Mouse (Mus musculus) liver, embryonic 15.5 days (tissue): ENCODE results near the gene Lhx2. TPM values are rescaled to one million over a fixed set of nuclear protein-coding genes. Genes with fewer than 3 reads are reported as not detected.

Source experiments
- ATAC-seq: fragments of 200-750 bp; cut with Nextera tagmentation; 2 replicates; pipeline ENCODE4 v1.8.0; 2017; ENCODE audit warnings: moderate number of reproducible peaks, mild to moderate bottlenecking, moderate library complexity; ENCODE audit not compliant: insufficient read depth
- H3K27ac ChIP-seq: fragments of 300-500 bp; sonication (generic); replicated peaks from 2 replicates; pipeline ENCODE4 v1.5.1; 2015; ENCODE audit warnings: mild to moderate bottlenecking, inconsistent platforms
- H3K27me3 ChIP-seq: fragments of 300-500 bp; sonication (generic); 2 replicates; pipeline ENCODE4 v1.6.1; 2015; ENCODE audit warnings: mild to moderate bottlenecking, inconsistent platforms
- H3K36me3 ChIP-seq: fragments of 300-500 bp; sonication (generic); replicated peaks from 2 replicates; pipeline ENCODE4 v1.6.1; 2015; ENCODE audit warnings: moderate library complexity, mild to moderate bottlenecking, inconsistent platforms
- H3K4me1 ChIP-seq: fragments of 300-500 bp; sonication (generic); replicated peaks from 2 replicates; pipeline ENCODE4 v1.6.1; 2015; ENCODE audit warnings: inconsistent platforms
- H3K4me2 ChIP-seq: fragments of 300-500 bp; sonication (generic); 2 replicates; pipeline ENCODE4 v1.6.1; 2015; ENCODE audit warnings: moderate library complexity, mild to moderate bottlenecking, inconsistent platforms
- H3K4me3 ChIP-seq: fragments of 300-500 bp; sonication (generic); replicated peaks from 2 replicates; pipeline ENCODE4 v1.5.1; 2015; ENCODE audit warnings: mild to moderate bottlenecking, inconsistent platforms
- H3K9ac ChIP-seq: fragments of 300-500 bp; sonication (generic); 2 replicates; pipeline ENCODE4 v1.6.1; 2015; ENCODE audit warnings: moderate library complexity, mild to moderate bottlenecking, inconsistent platforms
- H3K9me3 ChIP-seq: fragments of 300-500 bp; sonication (generic); replicated peaks from 2 replicates; pipeline ENCODE4 v1.6.1; 2016; ENCODE audit warnings: inconsistent platforms
- WGBS: fragments of 180-500 bp; shearing (Covaris S2); methylation state at CpG from one replicate; pipeline ENCODE4 v1.1.7; 2015; ENCODE audit warnings: mixed read lengths; ENCODE audit not compliant: insufficient replicate concordance; 5-methylcytosine and 5-hydroxymethylcytosine counted together
- polyA plus RNA-seq: library from polyadenylated mRNA; unstranded; fragments of >200 nt; fragmentation: Nextera tagmentation; extraction: Ambion mirVana; gene quantifications from 2 replicates; pipeline ENCODE4 v1.2.1, GENCODE M21; 2015

Gene Lhx2
- polyA plus RNA-seq, 1 experiment from 2014 or later, result 1.5 TPM

GRCm38 (mm10) chr2:38333586-38334119 lies 5.4 kb upstream of the Lhx2 start:
- no peak overlapping the region for H3K27ac ChIP-seq
- ATAC-seq, result no peak
- H3K27me3 ChIP-seq, result peaks cover 76% of the 10 kb centered on the region
- no peak overlapping the region for H3K9ac ChIP-seq
- no peak overlapping the region for H3K4me3 ChIP-seq
- H3K4me2 ChIP-seq, result no peak overlapping the region
- 0 out of 2 replicates have a peak, but pooled peaks cover 2% of the 10 kb centered on the region for H3K4me1 ChIP-seq
- WGBS, result 28% methylated on average over 7 of the region's 7 CpGs
- no peaks in the 10 kb centered on the region for H3K36me3 ChIP-seq
- no peaks in the 10 kb centered on the region for H3K9me3 ChIP-seq

DNA sequence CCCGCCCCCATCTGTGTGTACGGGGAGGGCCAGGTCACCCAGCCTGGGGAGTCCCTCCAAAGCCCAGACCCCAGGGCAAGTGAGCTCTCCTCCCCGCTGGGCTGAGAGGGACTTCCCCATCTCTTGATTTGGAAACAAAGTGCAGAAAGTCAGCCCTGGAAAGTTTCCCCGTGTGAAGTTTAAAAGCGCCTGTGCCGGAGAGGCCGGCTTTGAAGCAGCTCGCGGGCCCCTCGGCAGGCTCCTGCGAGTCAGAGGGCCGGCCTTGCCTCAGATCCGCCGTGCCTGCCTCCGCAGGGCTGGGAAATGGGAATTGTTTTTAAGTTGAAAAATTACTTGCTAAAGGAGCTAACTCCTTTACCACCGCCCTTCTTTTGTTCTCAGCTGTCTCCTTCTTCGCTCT lies 2.5 kb upstream of the Lhx2 start:
- no peak overlapping the region for H3K27ac ChIP-seq
- no peak overlapping the region for H3K4me2 ChIP-seq
- no peaks in the 10 kb centered on the region for H3K9me3 ChIP-seq
- WGBS, result 3% methylated on average over 17 of the region's 17 CpGs
- H3K9ac ChIP-seq, result no peak overlapping the region
- peaks cover 94% of the 10 kb centered on the region for H3K27me3 ChIP-seq
- ATAC-seq, result no peak
- peaks cover 9% of the 10 kb centered on the region for H3K4me1 ChIP-seq
- H3K36me3 ChIP-seq, result no peaks in the 10 kb centered on the region
- H3K4me3 ChIP-seq, result no peak overlapping the region

GRCm38 (mm10) chr2:38337091-38337640 lies 1.9 kb upstream of the Lhx2 start:
- ATAC-seq, result no peak
- H3K9me3 ChIP-seq, result no peaks in the 10 kb centered on the region

GRCm38 (mm10) chr2:38337681-38338080 lies 1.4 kb upstream of the Lhx2 start:
- Histone ChIP-seq H3K36me3 (no peaks in the 10 kb centered on the region), H3K27me3 (peaks cover 98% of the 10 kb centered on the region), H3K9ac (no peak overlapping the region), H3K4me3 (no peak overlapping the region), H3K27ac (no peak overlapping the region), H3K9me3 (no peaks in the 10 kb centered on the region), H3K4me1 (peaks cover 9% of the 10 kb centered on the region), H3K4me2 (no peak overlapping the region)
- 16% methylated on average over 5 of the region's 5 CpGs for WGBS
- no peak for ATAC-seq

More at GRCm38 (mm10) chr2:38337091-38337640, 1.9 kb upstream of the Lhx2 start:
- Histone ChIP-seq H3K4me3 (no peak overlapping the region), H3K27ac (no peak overlapping the region), H3K4me1 (peaks cover 9% of the 10 kb centered on the region), H3K4me2 (no peak overlapping the region), H3K27me3 (peaks cover 95% of the 10 kb centered on the region), H3K9ac (no peak overlapping the region), H3K36me3 (no peaks in the 10 kb centered on the region)
- WGBS, result 4% methylated on average over 6 of the region's 6 CpGs

- Histone ChIP-seq H3K27me3 (peaks cover 98% of the 10 kb centered on the region), H3K27ac (no peak overlapping the region), H3K4me1 (peaks cover 9% of the 10 kb centered on the region), H3K9ac (no peak overlapping the region), H3K36me3 (no peaks in the 10 kb centered on the region), H3K4me3 (0 out of 2 replicates have a peak overlapping the region, but pooled peaks have one; percentile 44), H3K9me3 (no peaks in the 10 kb centered on the region), H3K4me2 (peak overlapping the region; percentile 66; the same call in 1 of the 2 replicates)
- WGBS, result 3% methylated on average over 5 of the region's 5 CpGs
- ATAC-seq, result no peak
Observed at GRCm38 (mm10) chr2:38338348-38338932, 641 bp upstream of the Lhx2 start.

DNA sequence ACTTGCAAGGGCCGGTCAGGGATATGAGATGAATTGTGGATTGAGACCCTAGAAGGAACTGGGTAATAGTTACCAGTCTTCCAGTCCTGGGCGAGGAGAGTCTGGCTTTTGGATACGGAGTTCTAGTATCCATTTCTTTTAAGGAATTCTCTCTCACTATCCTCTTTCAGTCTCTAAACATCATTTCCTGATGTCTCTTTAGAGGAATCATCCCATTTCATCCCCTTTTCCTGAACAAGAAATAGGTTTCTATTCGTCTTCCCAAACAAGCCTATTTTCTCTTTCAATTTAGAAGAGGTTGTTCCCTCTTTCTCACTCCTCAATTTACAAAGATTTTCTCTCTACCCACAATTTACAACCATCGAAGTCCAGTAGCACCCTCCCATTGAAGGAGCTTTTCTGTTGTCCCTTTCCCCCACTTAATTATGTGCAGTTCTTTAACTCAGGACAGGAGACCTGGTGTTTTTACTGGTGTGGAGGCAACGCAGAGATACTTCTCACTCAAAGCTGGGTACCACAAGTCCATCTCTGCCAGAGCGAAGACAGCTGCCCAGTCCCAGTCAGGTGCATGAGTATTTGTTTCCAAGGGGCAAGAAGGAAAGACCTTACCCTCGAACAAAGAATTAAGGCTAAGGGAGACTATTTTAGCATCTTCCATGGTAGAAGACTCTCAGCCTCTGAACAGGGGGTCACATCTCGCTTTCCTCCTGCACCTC lies 987 bp downstream of the Lhx2 start:
- no peak for ATAC-seq
- Histone ChIP-seq H3K27ac (no peak overlapping the region), H3K9me3 (no peaks in the 10 kb centered on the region), H3K27me3 (peaks cover 100% of the 10 kb centered on the region), H3K9ac (no peak overlapping the region), H3K36me3 (no peaks in the 10 kb centered on the region), H3K4me2 (peak overlapping the region; percentile 66), H3K4me3 (peak overlapping the region; percentile 44), H3K4me1 (peaks cover 9% of the 10 kb centered on the region)
- WGBS, result 3% methylated on average over 9 of the region's 9 CpGs

GRCm38 (mm10) chr2:38340626-38341200 lies 1.6 kb downstream of the Lhx2 start:
- peaks cover 100% of the 10 kb centered on the region for H3K27me3 ChIP-seq
- H3K4me3 ChIP-seq, result no peak overlapping the region
- WGBS, result 3% methylated on average over 10 of the region's 10 CpGs
- H3K27ac ChIP-seq, result no peak overlapping the region
- no peaks in the 10 kb centered on the region for H3K36me3 ChIP-seq
- H3K9me3 ChIP-seq, result no peaks in the 10 kb centered on the region
- no peak overlapping the region for H3K4me2 ChIP-seq
- H3K4me1 ChIP-seq, result peaks cover 9% of the 10 kb centered on the region
- H3K9ac ChIP-seq, result no peak overlapping the region
- ATAC-seq, result no peak

DNA sequence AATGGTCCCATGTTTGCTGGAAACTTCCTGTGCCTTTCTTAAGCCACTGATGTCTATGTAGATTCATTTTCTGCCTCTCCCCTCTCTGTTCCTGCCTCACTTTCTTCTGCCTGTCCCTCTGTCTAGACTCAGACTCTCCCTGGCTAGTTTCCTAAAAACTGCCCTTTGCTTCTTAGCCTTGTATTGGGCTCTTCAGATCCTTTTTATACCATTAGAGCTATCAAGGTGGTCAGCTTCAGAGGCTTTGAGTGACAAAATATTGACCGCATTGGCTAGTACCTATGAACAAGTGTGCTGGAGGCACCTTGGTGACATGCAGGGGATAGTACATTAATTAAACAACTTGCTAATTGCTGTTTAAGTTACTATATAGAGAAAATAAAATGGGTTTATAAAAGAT lies 4.5 kb downstream of the Lhx2 start:
- 25% methylated on average over 1 of the region's 1 CpGs for WGBS
- no peak overlapping the region for H3K9ac ChIP-seq
- H3K36me3 ChIP-seq, result no peaks in the 10 kb centered on the region
- H3K27ac ChIP-seq, result no peak overlapping the region
- H3K9me3 ChIP-seq, result no peaks in the 10 kb centered on the region
- no peak for ATAC-seq
- H3K4me2 ChIP-seq, result no peak overlapping the region
- no peak overlapping the region for H3K4me3 ChIP-seq
- peaks cover 18% of the 10 kb centered on the region for H3K4me1 ChIP-seq
- H3K27me3 ChIP-seq, result peaks cover 100% of the 10 kb centered on the region

DNA sequence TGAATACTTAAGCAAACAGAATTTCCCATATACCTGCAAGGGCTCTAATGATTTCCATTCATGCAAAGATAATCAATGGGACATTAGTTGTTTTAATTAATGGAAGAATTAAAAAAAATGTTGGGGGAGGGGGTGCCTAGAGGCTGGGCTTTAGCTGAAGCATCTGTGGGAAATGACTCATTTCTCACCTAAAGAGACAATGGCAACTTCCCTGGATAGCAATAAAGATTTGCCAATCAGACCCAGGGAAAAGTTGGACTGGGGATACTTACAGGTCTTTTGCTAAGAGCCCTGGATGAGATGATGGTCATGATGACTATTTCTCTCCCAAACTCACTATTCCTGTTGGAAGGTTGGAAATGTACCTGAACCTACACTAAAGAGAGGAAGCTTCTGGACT lies 5.6 kb downstream of the Lhx2 start:
- no peak overlapping the region for H3K9ac ChIP-seq
- H3K4me2 ChIP-seq, result no peak overlapping the region
- H3K9me3 ChIP-seq, result no peaks in the 10 kb centered on the region
- peaks cover 11% of the 10 kb centered on the region; the same call in 1 of the 2 replicates for H3K4me1 ChIP-seq
- no peak for ATAC-seq
- no peaks in the 10 kb centered on the region for H3K36me3 ChIP-seq
- H3K4me3 ChIP-seq, result no peak overlapping the region
- H3K27ac ChIP-seq, result no peak overlapping the region
- peaks cover 100% of the 10 kb centered on the region for H3K27me3 ChIP-seq

DNA sequence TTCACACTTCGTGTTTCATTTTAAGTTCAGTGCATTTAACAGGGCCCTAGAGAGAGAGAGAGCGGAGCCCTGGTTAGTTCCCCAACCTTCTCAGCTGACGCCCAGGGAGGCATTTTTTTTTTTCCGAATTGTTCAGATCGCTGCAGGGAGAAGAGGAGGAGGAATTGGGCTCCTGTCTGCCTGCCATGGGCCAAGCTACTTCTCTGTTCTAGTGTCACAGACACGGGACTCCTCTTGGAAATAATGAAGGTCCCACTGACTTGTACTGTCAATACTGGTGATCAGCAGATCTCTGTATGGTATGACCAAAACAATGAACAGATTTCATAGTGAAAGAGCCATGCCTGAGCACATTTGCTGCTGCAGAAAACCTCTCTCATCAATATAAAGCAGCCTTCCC lies 7.3 kb downstream of the Lhx2 start:
- 6% methylated on average over 6 of the region's 6 CpGs for WGBS
- Histone ChIP-seq H3K27ac (no peak overlapping the region), H3K4me1 (peaks cover 24% of the 10 kb centered on the region), H3K27me3 (peaks cover 100% of the 10 kb centered on the region), H3K4me3 (no peak overlapping the region), H3K4me2 (no peak overlapping the region), H3K36me3 (no peaks in the 10 kb centered on the region), H3K9me3 (no peaks in the 10 kb centered on the region), H3K9ac (no peak overlapping the region)
- no peak for ATAC-seq
